Mouse (Mus musculus) thymus, adult 2 months (tissue): ENCODE results near the gene Spn. TPM values are rescaled to one million over a fixed set of nuclear protein-coding genes. Genes with fewer than 3 reads are reported as not detected.
A peak's percentile ranks its signal among the peaks of the same experiment; 100 is the strongest.

Experiments
- DNase-seq: peaks from one replicate; pipeline ENCODE4 v3.0.0; 2021
- H3K27ac ChIP-seq: fragments of 200-500 bp; 2 replicates; pipeline ENCODE4 v1.5.1; 2012; ENCODE audit warnings: low read length, control low read depth; ENCODE audit not compliant: control insufficient read depth, insufficient read depth
- H3K27me3 ChIP-seq: fragments of 200-500 bp; 2 replicates; pipeline ENCODE4 v1.6.1; 2012; ENCODE audit warnings: mild to moderate bottlenecking, low read length, moderate library complexity, mixed read lengths; ENCODE audit not compliant: control insufficient read depth, insufficient read depth
- H3K36me3 ChIP-seq: fragments of 200-500 bp; 2 replicates; pipeline ENCODE4 v1.6.1; 2012; ENCODE audit warnings: mild to moderate bottlenecking, low read length, moderate library complexity; ENCODE audit not compliant: control insufficient read depth, insufficient read depth
- H3K4me1 ChIP-seq: fragments of 200-500 bp; replicated peaks from 2 replicates; pipeline ENCODE4 v1.6.1; 2012; ENCODE audit warnings: low read length; ENCODE audit not compliant: control insufficient read depth, insufficient read depth
- H3K4me3 ChIP-seq: fragments of 200-500 bp; 2 replicates; pipeline ENCODE4 v1.5.1; 2012; ENCODE audit warnings: mild to moderate bottlenecking, low read length, control low read depth, moderate library complexity; ENCODE audit not compliant: control insufficient read depth, insufficient read depth
- CTCF ChIP-seq: fragments of 200-500 bp; IDR thresholded peaks from 2 replicates; pipeline ENCODE4 v1.5.1; 2012; ENCODE audit warnings: mild to moderate bottlenecking, control low read depth, low read length, moderate library complexity, borderline replicate concordance; ENCODE audit not compliant: control insufficient read depth, poor library complexity, insufficient read depth; ENCODE audit errors: extremely low read depth
- POLR2A ChIP-seq: fragments of 200-500 bp; IDR thresholded peaks from 2 replicates; pipeline ENCODE4 v1.6.1; 2012; ENCODE audit warnings: mild to moderate bottlenecking, low read length, control low read depth, moderate library complexity; ENCODE audit not compliant: control insufficient read depth, poor library complexity, insufficient read depth; ENCODE audit errors: extremely low read depth
- WGBS: fragments of 180-500 bp; shearing (Covaris S2); methylation state at CpG from one replicate; pipeline ENCODE4 v1.1.7; 2018; 5-methylcytosine and 5-hydroxymethylcytosine counted together
- polyA plus RNA-seq: library from polyadenylated mRNA; depleted of rRNA; stranded (reverse); fragments of >200 nt; gene quantifications from 2 replicates; pipeline ENCODE4 v1.2.3, GENCODE M21; 2012

Gene Spn
- polyA plus RNA-seq, 1 experiment: 135 TPM

- Histone ChIP-seq H3K36me3 (peaks cover 3% of the 10 kb centered on the region; the same call in 1 of the 2 replicates), H3K27ac (no peak overlapping the region), H3K27me3 (no peaks in the 10 kb centered on the region), H3K4me3 (no peak overlapping the region), H3K4me1 (peaks cover 32% of the 10 kb centered on the region)
- TF ChIP-seq CTCF: no peak
- no peak for TF ChIP-seq POLR2A
- WGBS: 26% methylated on average over 4 of the region's 4 CpGs
- DNase-seq: no peak
Measured at GRCm38 (mm10) chr7:127099528-127099927, 38.1 kb downstream of the Spn start.

DNA sequence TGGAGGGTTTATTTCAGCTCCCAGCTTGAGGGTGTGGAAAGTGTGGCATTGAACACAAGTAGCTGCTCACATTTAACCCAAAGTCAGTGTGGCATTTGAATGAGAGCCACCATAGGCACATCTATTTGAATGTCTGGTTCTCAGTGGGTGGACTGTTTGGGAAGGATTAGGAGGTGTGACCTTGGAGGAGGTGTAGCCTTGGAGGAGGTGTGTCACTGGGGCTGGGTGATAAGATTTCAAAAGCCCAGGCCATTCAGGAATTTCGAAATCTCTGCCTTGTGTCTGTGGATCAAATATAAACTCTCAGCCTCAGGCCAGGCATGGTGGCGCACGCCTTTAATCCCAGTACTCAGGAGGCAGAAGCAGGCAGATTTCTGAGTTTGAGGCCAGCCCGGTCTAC lies 38.7 kb downstream of the Spn start:
- peaks cover 32% of the 10 kb centered on the region for H3K4me1 ChIP-seq
- DNase-seq: no peak
- TF ChIP-seq POLR2A: no peak
- no peak for TF ChIP-seq CTCF
- peaks cover 8% of the 10 kb centered on the region; the same call in 1 of the 2 replicates for H3K36me3 ChIP-seq
- no peak overlapping the region for H3K4me3 ChIP-seq
- H3K27me3 ChIP-seq: no peaks in the 10 kb centered on the region
- 100% methylated on average over 4 of the region's 4 CpGs for WGBS
- no peak overlapping the region for H3K27ac ChIP-seq

DNA sequence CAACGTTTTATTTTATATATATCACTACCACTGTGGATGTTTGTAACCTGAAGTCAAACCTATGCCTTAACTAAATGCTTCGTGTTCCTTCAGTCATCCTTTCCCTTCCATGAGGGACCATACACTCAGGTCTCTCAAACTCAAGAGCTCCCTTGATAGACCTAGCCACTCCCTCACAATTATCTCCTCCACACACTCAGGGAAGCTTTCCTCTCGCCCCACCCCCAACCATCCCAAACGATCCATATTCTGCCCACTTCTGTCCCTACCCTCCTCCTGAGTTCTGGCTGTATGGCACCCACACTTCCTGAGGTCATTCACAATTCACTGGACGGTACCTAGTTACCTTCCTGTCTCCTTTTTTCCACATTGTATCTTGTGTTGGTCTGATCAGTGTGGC lies 39.1 kb downstream of the Spn start:
- no peak overlapping the region for H3K27ac ChIP-seq
- no peak overlapping the region for H3K4me3 ChIP-seq
- H3K36me3 ChIP-seq: peaks cover 9% of the 10 kb centered on the region
- no peak for DNase-seq
- peaks cover 30% of the 10 kb centered on the region for H3K4me1 ChIP-seq
- TF ChIP-seq CTCF (no peak), POLR2A (no peak)
- H3K27me3 ChIP-seq: no peaks in the 10 kb centered on the region
- 97% methylated on average over 5 of the region's 5 CpGs for WGBS

DNA sequence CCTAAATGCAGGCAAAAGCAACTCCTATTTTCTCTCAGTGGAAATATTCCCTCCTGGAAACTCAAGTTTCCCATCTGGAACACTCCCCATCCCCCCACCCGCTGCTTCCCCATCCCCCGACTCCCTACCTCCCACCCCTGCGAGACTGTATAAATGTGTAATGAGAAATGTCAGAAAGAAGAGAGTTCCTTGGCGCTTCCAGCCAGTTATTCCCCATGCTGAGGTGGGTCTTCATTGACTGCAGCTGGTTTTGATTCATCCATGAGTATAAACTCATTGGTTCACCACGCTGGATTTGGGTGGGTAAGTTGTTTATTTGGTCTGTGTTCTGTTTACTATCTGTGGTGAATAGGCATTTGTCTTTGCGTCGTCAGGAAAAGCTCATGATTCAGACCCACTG lies 41.2 kb downstream of the Spn start:
- Histone ChIP-seq H3K36me3 (peaks cover 21% of the 10 kb centered on the region), H3K27me3 (no peaks in the 10 kb centered on the region), H3K4me3 (no peak overlapping the region), H3K27ac (no peak overlapping the region), H3K4me1 (peaks cover 33% of the 10 kb centered on the region)
- DNase-seq: no peak
- TF ChIP-seq CTCF (no peak), POLR2A (no peak)
- 92% methylated on average over 7 of the region's 7 CpGs for WGBS

- WGBS: 53% methylated on average over 3 of the region's 3 CpGs
- Histone ChIP-seq H3K4me3 (peak overlapping the region; percentile 85; the same call in 1 of the 2 replicates), H3K27me3 (no peaks in the 10 kb centered on the region), H3K27ac (no peak overlapping the region), H3K4me1 (peaks cover 34% of the 10 kb centered on the region), H3K36me3 (peaks cover 21% of the 10 kb centered on the region)
- no peak for DNase-seq
- TF ChIP-seq CTCF (no peak), POLR2A (no peak)
Measured at GRCm38 (mm10) chr7:127093914-127094313, 43.7 kb downstream of the Spn start.

DNA sequence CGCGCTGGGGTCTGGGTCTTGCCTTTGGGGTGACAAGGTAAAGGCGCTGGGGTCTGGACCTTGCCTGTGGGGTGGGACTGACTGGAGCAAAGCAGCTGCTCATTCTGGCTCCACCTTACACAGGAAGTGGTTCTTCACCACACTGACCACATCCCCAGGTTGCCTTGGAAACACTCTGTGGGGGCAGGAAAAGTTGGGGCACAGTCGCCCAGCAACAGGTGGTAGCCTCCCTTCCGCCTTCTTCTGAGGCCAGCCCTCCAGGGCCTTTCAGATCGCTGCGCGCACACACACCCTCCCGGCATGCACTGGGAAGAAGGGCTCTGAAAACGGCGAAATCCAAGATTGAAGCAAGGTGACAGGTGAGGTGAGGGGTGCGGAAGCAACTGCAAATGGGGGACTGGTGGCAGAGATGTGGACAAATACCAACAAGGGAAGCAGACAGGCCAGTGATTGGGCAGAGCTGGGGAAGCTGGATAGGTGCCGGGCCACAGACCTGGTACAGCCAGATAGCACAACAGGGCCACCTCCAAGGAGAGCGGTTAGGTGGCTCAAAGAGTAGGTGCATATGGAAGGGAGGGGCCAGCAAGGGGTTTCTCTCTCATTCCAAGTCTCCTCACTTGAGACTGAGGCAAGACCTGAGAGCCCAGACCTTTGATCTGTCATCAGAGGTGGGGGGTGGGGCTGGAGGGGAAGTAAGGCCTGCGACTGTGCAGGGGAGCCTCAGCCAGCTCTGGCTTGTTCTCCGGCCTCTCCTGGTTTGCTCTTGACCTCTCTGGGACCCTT lies 46.3 kb downstream of the Spn start, which contains the start of gene AI467606:
AI467606 (plus strand) TSS at position 246 of the 783 bp plus-strand sequence.
- DNase-seq: peak; percentile 97
- WGBS: 4% methylated on average over 16 of the region's 16 CpGs
- Histone ChIP-seq H3K27ac (peak within 1 kb of the TSS; percentile 99), H3K27me3 (no peaks in the 10 kb centered on the region), H3K4me3 (peak within 1 kb of the TSS; percentile 85), H3K4me1 (peaks cover 46% of the 10 kb centered on the region), H3K36me3 (peaks cover 21% of the 10 kb centered on the region)
- TF ChIP-seq CTCF (no peak), POLR2A (peak; percentile 90)
